Mouse (Mus musculus) ES-Bruce4 (cell line): ENCODE data around the gene Dctn1.

ENCODE experiments used
- CTCF ChIP-seq: IDR thresholded peaks from one replicate; pipeline ENCODE4 v1.8.1; 2011; ENCODE audit warnings: low read depth, low read length
- EP300 ChIP-seq: IDR thresholded peaks from 2 replicates; pipeline ENCODE4 v1.6.1; 2011; ENCODE audit warnings: low read depth, low read length; ENCODE audit not compliant: insufficient read depth
- POLR2A ChIP-seq: IDR thresholded peaks from one replicate; pipeline ENCODE4 v1.8.1; 2011; ENCODE audit warnings: low read length; ENCODE audit not compliant: insufficient read depth

GRCm38 (mm10) chr6:83184858-83185435, 19.2 kb downstream of the Dctn1 start:
- TF ChIP-seq CTCF (peak; percentile 3), EP300 (no peak), POLR2A (no peak)
